Mouse (Mus musculus) thymus, adult 2 months (tissue): ENCODE results near the gene Fam189b. TPM values are rescaled to one million over a fixed set of nuclear protein-coding genes. Genes with fewer than 3 reads are reported as not detected.

Experiments used
- DNase-seq: peaks from one replicate; pipeline ENCODE4 v3.0.0; 2021
- H3K27ac ChIP-seq: fragments of 200-500 bp; 2 replicates; pipeline ENCODE4 v1.5.1; 2012; ENCODE audit warnings: low read length, control low read depth; ENCODE audit not compliant: control insufficient read depth, insufficient read depth
- H3K27me3 ChIP-seq: fragments of 200-500 bp; 2 replicates; pipeline ENCODE4 v1.6.1; 2012; ENCODE audit warnings: mild to moderate bottlenecking, low read length, moderate library complexity, mixed read lengths; ENCODE audit not compliant: control insufficient read depth, insufficient read depth
- H3K36me3 ChIP-seq: fragments of 200-500 bp; 2 replicates; pipeline ENCODE4 v1.6.1; 2012; ENCODE audit warnings: mild to moderate bottlenecking, low read length, moderate library complexity; ENCODE audit not compliant: control insufficient read depth, insufficient read depth
- H3K4me1 ChIP-seq: fragments of 200-500 bp; replicated peaks from 2 replicates; pipeline ENCODE4 v1.6.1; 2012; ENCODE audit warnings: low read length; ENCODE audit not compliant: control insufficient read depth, insufficient read depth
- H3K4me3 ChIP-seq: fragments of 200-500 bp; 2 replicates; pipeline ENCODE4 v1.5.1; 2012; ENCODE audit warnings: mild to moderate bottlenecking, low read length, control low read depth, moderate library complexity; ENCODE audit not compliant: control insufficient read depth, insufficient read depth
- CTCF ChIP-seq: fragments of 200-500 bp; IDR thresholded peaks from 2 replicates; pipeline ENCODE4 v1.5.1; 2012; ENCODE audit warnings: mild to moderate bottlenecking, control low read depth, low read length, moderate library complexity, borderline replicate concordance; ENCODE audit not compliant: control insufficient read depth, poor library complexity, insufficient read depth; ENCODE audit errors: extremely low read depth
- POLR2A ChIP-seq: fragments of 200-500 bp; IDR thresholded peaks from 2 replicates; pipeline ENCODE4 v1.6.1; 2012; ENCODE audit warnings: mild to moderate bottlenecking, low read length, control low read depth, moderate library complexity; ENCODE audit not compliant: control insufficient read depth, poor library complexity, insufficient read depth; ENCODE audit errors: extremely low read depth
- WGBS: fragments of 180-500 bp; shearing (Covaris S2); methylation state at CpG from one replicate; pipeline ENCODE4 v1.1.7; 2018; 5-methylcytosine and 5-hydroxymethylcytosine counted together
- polyA plus RNA-seq: library from polyadenylated mRNA; depleted of rRNA; stranded (reverse); fragments of >200 nt; gene quantifications from 2 replicates; pipeline ENCODE4 v1.2.3, GENCODE M21; 2012

Fam189b gene
- polyA plus RNA-seq, 1 experiment = 250 TPM

GRCm38 (mm10) chr3:89195979-89196877 lies 13.3 kb downstream of the Fam189b start:
- TF ChIP-seq CTCF (0 out of 2 replicates have a peak, but pooled peaks have one; percentile 31), POLR2A (peak; percentile 71)
- H3K27ac ChIP-seq = peak overlapping the region; percentile 85
- no peaks in the 10 kb centered on the region for H3K36me3 ChIP-seq
- H3K27me3 ChIP-seq = no peaks in the 10 kb centered on the region
- 7% methylated on average over 33 of the region's 33 CpGs for WGBS
- DNase-seq = peak; percentile 89
- H3K4me3 ChIP-seq = peak overlapping the region; percentile 54
- peaks cover 10% of the 10 kb centered on the region for H3K4me1 ChIP-seq

- H3K27me3 ChIP-seq = no peaks in the 10 kb centered on the region
- 63% methylated on average over 3 of the region's 3 CpGs for WGBS
- H3K36me3 ChIP-seq = 0 out of 2 replicates have a peak, but pooled peaks cover 2% of the 10 kb centered on the region
- no peak overlapping the region for H3K4me3 ChIP-seq
- H3K27ac ChIP-seq = no peak overlapping the region
- H3K4me1 ChIP-seq = peaks cover 14% of the 10 kb centered on the region
- TF ChIP-seq POLR2A (no peak), CTCF (no peak)
- no peak for DNase-seq
Measured at GRCm38 (mm10) chr3:89199839-89200238, 16.9 kb downstream of the Fam189b start.

GRCm38 (mm10) chr3:89202253-89203141 lies 19.6 kb downstream of the Fam189b start, which contains the start of gene Gba:
TSS of gene Gba (plus strand) at chr3:89202928.
- no peaks in the 10 kb centered on the region for H3K27me3 ChIP-seq
- peaks cover 6% of the 10 kb centered on the region for H3K4me1 ChIP-seq
- no peak for TF ChIP-seq POLR2A
- no peak for TF ChIP-seq CTCF
- no peak within 1 kb of the TSS for H3K27ac ChIP-seq
- peaks cover 28% of the 10 kb centered on the region for H3K36me3 ChIP-seq
- H3K4me3 ChIP-seq = peak within 1 kb of the TSS; percentile 32
- peak; percentile 85 for DNase-seq
- WGBS = 24% methylated on average over 13 of the region's 13 CpGs

- WGBS = 21% methylated on average over 5 of the region's 5 CpGs
- H3K4me1 ChIP-seq = peaks cover 6% of the 10 kb centered on the region
- peaks cover 33% of the 10 kb centered on the region for H3K36me3 ChIP-seq
- H3K27me3 ChIP-seq = no peaks in the 10 kb centered on the region
- no peak for TF ChIP-seq POLR2A
- no peak for TF ChIP-seq CTCF
- DNase-seq = no peak
- no peak overlapping the region for H3K27ac ChIP-seq
- peak overlapping the region; percentile 32 for H3K4me3 ChIP-seq
Measured at GRCm38 (mm10) chr3:89203142-89203514, 20.2 kb downstream of the Fam189b start.

GRCm38 (mm10) chr3:89206079-89206478 lies 23.1 kb downstream of the Fam189b start:
- no peak for TF ChIP-seq CTCF
- no peak for TF ChIP-seq POLR2A
- Histone ChIP-seq H3K27me3 (no peaks in the 10 kb centered on the region), H3K27ac (no peak overlapping the region), H3K4me1 (peaks cover 6% of the 10 kb centered on the region), H3K36me3 (peaks cover 47% of the 10 kb centered on the region), H3K4me3 (no peak overlapping the region)
- WGBS = 97% methylated on average over 7 of the region's 7 CpGs
- no peak for DNase-seq

GRCm38 (mm10) chr3:89206695-89207094 lies 23.8 kb downstream of the Fam189b start:
- Histone ChIP-seq H3K27me3 (no peaks in the 10 kb centered on the region), H3K4me3 (no peak overlapping the region), H3K4me1 (peaks cover 6% of the 10 kb centered on the region), H3K36me3 (peaks cover 47% of the 10 kb centered on the region), H3K27ac (no peak overlapping the region)
- DNase-seq = no peak
- WGBS = 83% methylated on average over 2 of the region's 2 CpGs
- no peak for TF ChIP-seq POLR2A
- no peak for TF ChIP-seq CTCF
